Mouse (Mus musculus) E14TG2a.4 (cell line): ENCODE results near the gene 1810049J17Rik.
A peak's percentile ranks its signal among the peaks of the same experiment; 100 is the strongest.
"Not testable (repeated sequence)": the region's sequence is repeated elsewhere in the genome, so short reads cannot be mapped to it uniquely, and the experiment has no call there.

Source experiments
- H3K27me3 ChIP-seq: 2 replicates; pipeline ENCODE4 v1.6.1; 2014; ENCODE audit warnings: low read length, control low read depth; ENCODE audit not compliant: insufficient read depth
- H3K36me3 ChIP-seq: 2 replicates; pipeline ENCODE4 v1.6.1; 2014; ENCODE audit warnings: low read length, control low read depth; ENCODE audit not compliant: insufficient read depth
- H3K4me1 ChIP-seq: replicated peaks from 2 replicates; pipeline ENCODE4 v1.6.1; 2014; ENCODE audit warnings: low read depth, low read length, control low read depth
- H3K4me3 ChIP-seq: replicated peaks from 2 replicates; pipeline ENCODE4 v1.5.1; 2014; ENCODE audit warnings: mild to moderate bottlenecking, low read length
- H3K9me3 ChIP-seq: 2 replicates; pipeline ENCODE4 v1.6.1; 2014; ENCODE audit warnings: low read length, control low read depth
- CTCF ChIP-seq: conservative IDR thresholded peaks from 2 replicates; pipeline ENCODE4 v1.5.1; 2014; ENCODE audit warnings: low read length
- NANOG ChIP-seq: IDR thresholded peaks from 2 replicates; pipeline ENCODE4 v1.6.1; 2014; ENCODE audit warnings: borderline replicate concordance, low read length, mixed read lengths
- POU5F1 ChIP-seq: IDR thresholded peaks from 2 replicates; pipeline ENCODE4 v1.6.1; 2014; ENCODE audit warnings: low read length, borderline replicate concordance

The 1810049J17Rik gene

DNA sequence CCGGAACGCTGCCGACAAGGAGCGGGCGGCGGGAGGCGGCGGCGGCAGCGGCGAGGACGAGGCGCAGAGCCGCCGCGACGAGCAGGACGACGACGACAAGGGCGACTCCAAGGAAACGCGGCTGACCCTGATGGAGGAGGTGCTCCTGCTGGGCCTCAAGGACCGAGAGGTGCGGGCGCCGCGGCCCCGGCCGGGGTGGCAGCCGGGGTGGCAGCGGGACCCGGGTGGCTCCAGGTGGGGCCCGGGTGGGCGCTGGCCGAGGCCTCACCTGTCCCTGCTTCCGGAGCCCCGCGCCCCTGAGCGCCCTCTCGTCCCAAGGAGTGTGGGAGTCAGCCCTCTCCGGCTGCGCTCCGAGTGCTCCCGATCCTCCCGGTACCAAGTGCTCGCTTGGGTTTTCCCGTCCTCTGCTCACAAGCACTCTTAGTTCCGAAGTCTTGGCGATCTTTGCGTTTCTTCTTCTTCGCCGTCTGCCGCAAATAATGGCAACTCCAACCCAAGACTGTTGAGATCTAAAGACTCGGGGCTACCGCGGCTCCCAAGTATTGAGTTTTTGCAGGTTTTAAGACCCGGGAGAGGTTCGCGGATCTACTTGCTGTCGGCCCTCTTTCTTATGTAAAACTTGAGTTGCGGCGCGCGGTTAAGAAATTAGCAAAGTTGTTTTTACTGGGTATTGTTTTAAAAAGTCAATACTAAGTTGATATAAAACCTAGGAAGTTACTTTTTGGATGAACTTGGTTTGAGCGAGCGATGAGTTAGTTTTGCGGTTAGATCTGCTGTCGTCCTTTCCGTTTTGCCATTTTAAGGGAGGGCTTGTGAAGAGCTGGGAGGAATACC is at the start of gene 1810049J17Rik:
Gene 1810049J17Rik (minus strand): TSS at position 112 of the 834 bp plus-strand sequence.
- TF ChIP-seq CTCF: no peak
- 0 out of 2 replicates have a peak, but pooled peaks have one; percentile 24 for TF ChIP-seq POU5F1
- no peak for TF ChIP-seq NANOG
- Histone ChIP-seq H3K36me3 (peaks cover 22% of the 10 kb centered on the region), H3K4me3 (peak within 1 kb of the TSS; percentile 99), H3K9me3 (no peaks in the 10 kb centered on the region), H3K4me1 (peaks cover 43% of the 10 kb centered on the region), H3K27me3 (peaks cover 13% of the 10 kb centered on the region)

DNA sequence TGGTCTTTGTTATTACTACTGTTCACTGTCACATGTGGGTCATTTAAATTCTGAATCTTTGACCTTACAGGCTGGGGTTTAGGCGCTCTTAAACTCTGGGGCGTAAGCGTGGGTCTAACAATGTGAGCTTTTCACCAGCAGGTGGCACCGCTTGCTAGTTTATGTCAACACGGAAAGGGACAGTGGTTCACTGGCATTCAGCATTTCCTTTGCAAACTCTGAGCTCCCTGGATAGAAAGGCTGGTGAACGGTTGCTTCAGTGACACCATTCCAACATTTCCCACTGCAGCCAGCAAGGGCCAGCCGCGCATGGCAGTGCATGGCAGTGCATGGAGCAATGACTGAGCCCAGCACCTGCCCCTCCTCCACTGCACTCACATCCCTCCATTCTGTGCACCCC is 49.5 kb upstream of the 1810049J17Rik start:
- Histone ChIP-seq H3K4me1 (peaks cover 56% of the 10 kb centered on the region), H3K27me3 (peaks cover 39% of the 10 kb centered on the region), H3K36me3 (no peaks in the 10 kb centered on the region), H3K4me3 (no peak overlapping the region), H3K9me3 (peaks cover 6% of the 10 kb centered on the region; the same call in 1 of the 2 replicates)
- TF ChIP-seq POU5F1 (no peak), CTCF (peak; percentile 68)

DNA sequence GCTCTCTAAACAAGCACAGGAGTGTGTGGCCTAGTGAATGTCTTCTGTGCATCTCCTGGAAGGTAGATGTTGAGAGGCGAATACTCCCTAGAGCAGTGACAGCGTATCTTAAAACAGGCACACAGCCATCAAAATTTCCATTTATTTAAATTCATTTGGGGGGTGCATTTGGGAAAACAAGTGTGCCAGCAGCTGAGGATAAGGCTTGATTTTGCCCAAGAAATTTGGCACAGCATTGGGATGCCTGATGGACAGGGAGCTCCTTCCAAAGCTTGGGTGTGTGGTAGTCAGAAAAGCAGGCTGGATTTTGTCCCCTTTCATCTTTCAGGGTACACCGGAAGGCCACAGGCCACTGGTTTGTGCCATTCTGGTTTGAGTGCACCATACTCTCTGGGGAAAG is 48.4 kb upstream of the 1810049J17Rik start:
- TF ChIP-seq NANOG: no peak
- TF ChIP-seq POU5F1: no peak
- no peak for TF ChIP-seq CTCF
- Histone ChIP-seq H3K4me1 (peaks cover 47% of the 10 kb centered on the region), H3K4me3 (no peak overlapping the region), H3K9me3 (peaks cover 6% of the 10 kb centered on the region; the same call in 1 of the 2 replicates), H3K36me3 (no peaks in the 10 kb centered on the region), H3K27me3 (peaks cover 32% of the 10 kb centered on the region)

DNA sequence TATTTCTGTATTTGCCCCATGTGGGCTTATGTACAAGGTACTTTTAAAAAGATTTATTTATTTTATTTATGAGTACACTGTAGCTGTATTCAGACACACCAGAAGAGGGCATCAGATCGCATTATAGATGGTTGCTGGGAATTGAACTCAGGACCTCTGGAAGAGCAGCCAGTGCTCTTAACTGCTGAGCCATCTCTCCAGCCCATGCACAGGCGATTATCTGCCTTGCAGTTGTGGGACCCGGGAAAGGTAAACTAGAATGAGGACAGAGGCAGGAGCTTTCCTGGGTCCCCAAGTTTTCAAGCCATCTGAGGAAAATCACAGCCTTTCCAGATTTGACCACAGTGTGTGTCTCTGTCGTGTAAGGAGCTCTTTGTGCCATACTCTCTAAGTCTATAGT is 47.2 kb upstream of the 1810049J17Rik start:
- no peak overlapping the region for H3K4me3 ChIP-seq
- TF ChIP-seq NANOG (no peak), POU5F1 (no peak), CTCF (no peak)
- peaks cover 20% of the 10 kb centered on the region for H3K27me3 ChIP-seq
- no peaks in the 10 kb centered on the region for H3K36me3 ChIP-seq
- peaks cover 35% of the 10 kb centered on the region for H3K4me1 ChIP-seq
- H3K9me3 ChIP-seq: no peaks in the 10 kb centered on the region

DNA sequence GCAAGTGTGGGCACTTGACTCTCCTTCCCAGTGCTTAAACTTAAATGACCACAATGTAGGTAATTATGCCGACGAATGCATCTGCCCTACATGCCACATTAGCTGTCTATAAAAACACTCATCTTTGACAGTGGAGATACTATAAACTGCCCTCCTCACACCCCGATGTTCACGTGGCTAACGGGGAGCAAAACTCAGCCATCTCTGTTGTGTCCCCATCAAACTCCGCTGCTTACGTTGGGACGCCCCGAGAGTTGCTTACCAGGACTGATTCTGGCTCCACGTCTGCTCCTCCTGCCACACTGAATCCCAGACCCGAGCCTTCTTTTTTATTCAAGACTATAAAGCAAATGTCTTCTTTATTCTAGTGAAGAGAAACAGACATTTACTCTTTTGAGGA is 46.7 kb upstream of the 1810049J17Rik start:
- peaks cover 15% of the 10 kb centered on the region for H3K27me3 ChIP-seq
- H3K4me3 ChIP-seq: no peak overlapping the region
- no peaks in the 10 kb centered on the region for H3K9me3 ChIP-seq
- TF ChIP-seq POU5F1: no peak
- no peak for TF ChIP-seq CTCF
- TF ChIP-seq NANOG: no peak
- peaks cover 30% of the 10 kb centered on the region for H3K4me1 ChIP-seq
- no peaks in the 10 kb centered on the region for H3K36me3 ChIP-seq

DNA sequence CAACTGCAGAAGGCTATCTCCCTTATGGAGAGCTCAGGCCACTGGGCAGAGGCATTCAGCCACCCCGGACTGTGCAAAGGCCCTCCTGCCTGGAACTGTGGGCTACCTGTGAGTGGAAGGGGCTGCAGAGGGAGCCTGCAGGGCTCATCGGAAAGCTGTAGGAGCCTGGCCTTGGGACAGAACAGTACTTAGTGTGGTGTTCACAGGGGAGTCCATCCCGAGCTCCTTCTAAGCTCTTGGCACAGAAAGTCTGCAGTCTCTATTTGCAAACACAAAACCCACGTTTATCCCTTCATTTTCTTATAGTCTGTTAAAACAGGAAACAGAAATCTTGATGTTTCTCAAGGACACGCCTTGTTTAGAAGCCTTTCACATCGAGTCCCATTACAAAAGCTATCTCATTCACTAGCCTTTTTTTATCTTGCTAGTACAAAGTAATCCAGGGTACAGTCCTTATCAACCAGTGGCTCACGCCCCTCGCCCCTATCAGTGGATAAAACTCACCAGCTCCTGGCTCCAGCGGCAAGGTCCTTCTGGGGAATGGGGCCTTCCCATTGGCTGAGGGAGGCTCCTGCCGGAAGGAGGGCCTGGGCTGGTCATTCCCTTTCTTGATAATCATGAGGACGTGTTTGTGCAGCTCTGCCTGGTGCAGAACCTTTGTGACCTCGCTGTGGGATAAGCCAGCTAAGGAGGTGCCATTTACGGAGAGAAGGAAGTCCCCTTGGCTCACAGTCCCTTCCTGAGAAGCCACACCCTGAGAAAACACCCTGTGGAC is 45.8 kb upstream of the 1810049J17Rik start:
- H3K27me3 ChIP-seq: peaks cover 6% of the 10 kb centered on the region; the same call in 1 of the 2 replicates
- H3K36me3 ChIP-seq: no peaks in the 10 kb centered on the region
- no peak overlapping the region for H3K4me3 ChIP-seq
- TF ChIP-seq CTCF: no peak
- no peak for TF ChIP-seq NANOG
- no peak for TF ChIP-seq POU5F1
- H3K4me1 ChIP-seq: peaks cover 21% of the 10 kb centered on the region
- H3K9me3 ChIP-seq: no peaks in the 10 kb centered on the region

DNA sequence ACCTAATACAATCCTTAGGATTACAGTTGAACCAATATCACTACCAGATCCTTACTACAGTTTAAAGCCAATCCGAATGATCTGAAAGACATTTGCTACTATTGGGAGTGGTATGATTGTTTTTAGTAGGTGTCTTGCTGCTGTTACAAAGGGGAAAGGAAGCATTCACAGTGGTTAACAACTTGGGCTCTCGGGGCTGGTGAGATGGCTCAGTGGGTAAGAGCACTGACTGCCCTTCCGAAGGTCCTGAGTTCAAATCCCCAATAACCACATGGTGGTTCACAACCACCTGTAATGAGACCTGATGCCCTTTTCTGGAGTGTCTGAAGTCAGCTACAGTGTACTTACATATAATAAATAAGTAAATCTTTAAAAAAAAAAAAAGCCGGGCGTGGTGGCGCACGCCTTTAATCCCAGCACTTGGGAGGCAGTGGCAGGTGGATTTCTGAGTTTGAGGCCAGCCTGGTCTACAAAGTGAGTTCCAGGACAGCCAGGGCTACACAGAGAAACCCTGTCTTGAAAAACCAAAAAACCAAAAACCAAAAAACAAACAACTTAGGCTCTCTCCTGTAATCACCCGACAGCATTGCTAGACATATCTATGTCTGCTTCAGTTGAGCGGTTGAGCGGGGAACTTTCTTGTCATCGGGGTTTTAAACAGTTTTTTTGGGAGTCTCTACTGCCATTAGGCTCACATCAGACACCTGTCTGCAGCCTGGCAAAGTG is 45.0 kb upstream of the 1810049J17Rik start:
- not testable (repeated sequence) for H3K36me3 ChIP-seq, H3K4me3 ChIP-seq, H3K9me3 ChIP-seq, H3K27me3 ChIP-seq
- H3K4me1 ChIP-seq: peaks cover 14% of the 10 kb centered on the region

DNA sequence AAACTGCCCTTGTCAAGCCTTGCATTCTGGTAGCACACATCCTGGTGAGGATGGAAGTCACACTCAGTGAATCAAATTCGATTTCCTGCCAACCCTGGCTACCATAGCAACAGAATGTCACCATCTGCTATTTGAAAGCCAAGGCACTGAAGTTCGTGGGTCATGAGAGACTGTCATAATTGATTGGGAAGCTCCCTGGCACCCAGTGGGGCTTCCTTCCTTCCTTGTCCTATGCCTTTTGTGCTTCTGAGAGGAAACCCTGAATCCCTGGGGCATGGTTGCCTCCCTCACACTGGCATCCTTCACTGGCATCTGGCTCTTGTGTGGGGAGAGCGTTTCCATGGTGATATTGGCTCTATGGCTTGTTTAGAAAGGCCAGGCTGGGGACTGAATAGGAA is 44.4 kb upstream of the 1810049J17Rik start:
- peaks cover 10% of the 10 kb centered on the region for H3K4me1 ChIP-seq
- peaks cover 4% of the 10 kb centered on the region; the same call in 1 of the 2 replicates for H3K36me3 ChIP-seq
- no peak overlapping the region for H3K4me3 ChIP-seq
- H3K9me3 ChIP-seq: no peaks in the 10 kb centered on the region
- no peak for TF ChIP-seq NANOG
- TF ChIP-seq CTCF: no peak
- TF ChIP-seq POU5F1: no peak
- no peaks in the 10 kb centered on the region for H3K27me3 ChIP-seq
